Mouse (Mus musculus): ENCODE data around the gene H2al1j. TPM values are rescaled to one million over a fixed set of nuclear protein-coding genes. Genes with fewer than 3 reads are reported as not detected.
"Not testable (repeated sequence)": the region's sequence is repeated elsewhere in the genome, so short reads cannot be mapped to it uniquely, and the experiment has no call there.

The H2al1j gene
- total and polyA plus RNA-seq, 2 experiments = not detected

DNA sequence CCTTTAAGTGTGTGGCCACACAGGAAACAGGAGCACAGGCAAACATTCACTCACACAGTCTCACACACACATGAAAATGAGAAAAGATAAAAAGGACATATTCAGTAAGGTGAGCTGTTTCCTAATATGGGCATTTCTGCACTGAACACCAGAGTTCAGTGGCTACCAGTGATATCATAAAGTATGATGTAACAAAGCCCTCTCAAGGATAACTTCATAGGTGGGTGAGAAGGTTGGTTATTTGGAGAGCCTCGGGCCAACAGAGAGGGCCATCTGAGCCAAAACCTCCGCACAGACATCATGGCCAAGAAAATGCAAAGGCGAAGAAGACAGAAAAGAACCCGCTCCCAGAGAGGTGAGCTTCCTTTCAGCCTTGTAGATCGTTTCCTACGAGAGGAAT lies 12.8 kb upstream of the H2al1j start, which contains the start of gene H2al1f:
TSS of gene H2al1f (plus strand) at position 301 of the 400 bp plus-strand sequence.
- not testable (repeated sequence) for H3K4me3 ChIP-seq (ENCODE audit: insufficient read depth, low read depth, low read length); H3K27ac ChIP-seq (replicated peaks; ENCODE audit: insufficient read depth, low read depth, low read length); H3K79me2 ChIP-seq (ENCODE audit: control insufficient read depth, insufficient read depth, low read length); H3K36me3 ChIP-seq (ENCODE audit: control insufficient read depth, insufficient read depth, low read length); DNase-seq (ENCODE audit: extremely low read depth, low read depth, low spot score); H3K9ac ChIP-seq (ENCODE audit: low read depth, low read length); H3K4me1 ChIP-seq (ENCODE audit: control insufficient read depth, insufficient read depth, low read length); H3K27me3 ChIP-seq (ENCODE audit: control insufficient read depth, insufficient read depth, low read length)
- WGBS = no CpG with 5 or more reads among the region's 6 CpGs

DNA sequence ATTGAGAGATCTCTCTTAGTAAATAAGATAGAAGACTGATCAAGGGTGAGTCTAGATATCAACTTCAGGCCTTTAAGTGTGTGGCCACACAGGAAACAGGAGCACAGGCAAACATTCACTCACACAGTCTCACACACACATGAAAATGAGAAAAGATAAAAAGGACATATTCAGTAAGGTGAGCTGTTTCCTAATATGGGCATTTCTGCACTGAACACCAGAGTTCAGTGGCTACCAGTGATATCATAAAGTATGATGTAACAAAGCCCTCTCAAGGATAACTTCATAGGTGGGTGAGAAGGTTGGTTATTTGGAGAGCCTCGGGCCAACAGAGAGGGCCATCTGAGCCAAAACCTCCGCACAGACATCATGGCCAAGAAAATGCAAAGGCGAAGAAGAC lies 9.7 kb upstream of the H2al1j start, which contains the start of gene H2al1g:
TSS of gene H2al1g (plus strand) at position 301 of the 400 bp plus-strand sequence.
- H3K4me1 ChIP-seq (ENCODE audit: control insufficient read depth, insufficient read depth, low read length); H3K79me2 ChIP-seq (ENCODE audit: control insufficient read depth, insufficient read depth, low read length); H3K9ac ChIP-seq (ENCODE audit: low read depth, low read length); H3K4me3 ChIP-seq (ENCODE audit: insufficient read depth, low read depth, low read length); H3K27ac ChIP-seq (replicated peaks; ENCODE audit: insufficient read depth, low read depth, low read length); DNase-seq (ENCODE audit: extremely low read depth, low read depth, low spot score); H3K36me3 ChIP-seq (ENCODE audit: control insufficient read depth, insufficient read depth, low read length); H3K27me3 ChIP-seq (ENCODE audit: control insufficient read depth, insufficient read depth, low read length): not testable (repeated sequence)
- WGBS = no CpG with 5 or more reads among the region's 3 CpGs

DNA sequence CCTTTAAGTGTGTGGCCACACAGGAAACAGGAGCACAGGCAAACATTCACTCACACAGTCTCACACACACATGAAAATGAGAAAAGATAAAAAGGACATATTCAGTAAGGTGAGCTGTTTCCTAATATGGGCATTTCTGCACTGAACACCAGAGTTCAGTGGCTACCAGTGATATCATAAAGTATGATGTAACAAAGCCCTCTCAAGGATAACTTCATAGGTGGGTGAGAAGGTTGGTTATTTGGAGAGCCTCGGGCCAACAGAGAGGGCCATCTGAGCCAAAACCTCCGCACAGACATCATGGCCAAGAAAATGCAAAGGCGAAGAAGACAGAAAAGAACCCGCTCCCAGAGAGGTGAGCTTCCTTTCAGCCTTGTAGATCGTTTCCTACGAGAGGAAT lies 6.4 kb upstream of the H2al1j start, which contains the start of gene H2al1h:
TSS of gene H2al1h (plus strand) at position 301 of the 400 bp plus-strand sequence.
- H3K36me3 ChIP-seq (ENCODE audit: control insufficient read depth, insufficient read depth, low read length); DNase-seq (ENCODE audit: extremely low read depth, low read depth, low spot score); H3K4me3 ChIP-seq (ENCODE audit: insufficient read depth, low read depth, low read length); H3K4me1 ChIP-seq (ENCODE audit: control insufficient read depth, insufficient read depth, low read length); H3K27ac ChIP-seq (replicated peaks; ENCODE audit: insufficient read depth, low read depth, low read length); H3K79me2 ChIP-seq (ENCODE audit: control insufficient read depth, insufficient read depth, low read length); H3K9ac ChIP-seq (ENCODE audit: low read depth, low read length); H3K27me3 ChIP-seq (ENCODE audit: control insufficient read depth, insufficient read depth, low read length): not testable (repeated sequence)
- no CpG with 5 or more reads among the region's 6 CpGs for WGBS

DNA sequence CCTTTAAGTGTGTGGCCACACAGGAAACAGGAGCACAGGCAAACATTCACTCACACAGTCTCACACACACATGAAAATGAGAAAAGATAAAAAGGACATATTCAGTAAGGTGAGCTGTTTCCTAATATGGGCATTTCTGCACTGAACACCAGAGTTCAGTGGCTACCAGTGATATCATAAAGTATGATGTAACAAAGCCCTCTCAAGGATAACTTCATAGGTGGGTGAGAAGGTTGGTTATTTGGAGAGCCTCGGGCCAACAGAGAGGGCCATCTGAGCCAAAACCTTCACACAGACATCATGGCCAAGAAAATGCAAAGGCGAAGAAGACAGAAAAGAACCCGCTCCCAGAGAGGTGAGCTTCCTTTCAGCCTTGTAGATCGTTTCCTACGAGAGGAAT lies 3.3 kb upstream of the H2al1j start, which contains the start of gene H2al1i:
TSS of gene H2al1i (plus strand) at position 301 of the 400 bp plus-strand sequence.
- not testable (repeated sequence) for H3K4me3 ChIP-seq (ENCODE audit: insufficient read depth, low read depth, low read length); H3K27ac ChIP-seq (replicated peaks; ENCODE audit: insufficient read depth, low read depth, low read length); H3K27me3 ChIP-seq (ENCODE audit: control insufficient read depth, insufficient read depth, low read length); DNase-seq (ENCODE audit: extremely low read depth, low read depth, low spot score); H3K4me1 ChIP-seq (ENCODE audit: control insufficient read depth, insufficient read depth, low read length); H3K9ac ChIP-seq (ENCODE audit: low read depth, low read length); H3K79me2 ChIP-seq (ENCODE audit: control insufficient read depth, insufficient read depth, low read length); H3K36me3 ChIP-seq (ENCODE audit: control insufficient read depth, insufficient read depth, low read length)
- WGBS = no CpG with 5 or more reads among the region's 5 CpGs

DNA sequence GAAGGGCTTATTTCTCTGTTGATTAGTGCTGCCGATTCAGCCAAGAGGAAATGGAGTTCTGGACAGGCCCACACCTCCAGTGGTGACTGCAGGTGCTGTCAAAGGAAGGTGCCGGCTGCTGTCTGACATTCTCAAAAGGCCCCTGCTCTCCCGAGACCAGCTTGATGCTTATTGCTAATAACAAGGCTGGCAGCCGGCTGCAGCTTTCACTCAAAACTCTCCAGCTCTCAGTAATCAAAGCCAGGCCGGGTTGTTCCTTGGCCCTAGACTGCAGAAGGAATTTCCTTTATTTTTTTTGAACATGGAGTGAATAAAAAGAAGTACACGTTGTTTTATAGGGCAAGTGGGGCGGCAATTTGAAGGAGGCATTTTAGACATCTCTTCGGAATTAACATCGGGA lies 18.1 kb downstream of the H2al1j start:
- DNase-seq (ENCODE audit: extremely low read depth, low read depth, low spot score) = no peak
- 82% methylated on average over 9 of the region's 9 CpGs for WGBS
- H3K9ac ChIP-seq (ENCODE audit: low read depth, low read length) = no peak overlapping the region

DNA sequence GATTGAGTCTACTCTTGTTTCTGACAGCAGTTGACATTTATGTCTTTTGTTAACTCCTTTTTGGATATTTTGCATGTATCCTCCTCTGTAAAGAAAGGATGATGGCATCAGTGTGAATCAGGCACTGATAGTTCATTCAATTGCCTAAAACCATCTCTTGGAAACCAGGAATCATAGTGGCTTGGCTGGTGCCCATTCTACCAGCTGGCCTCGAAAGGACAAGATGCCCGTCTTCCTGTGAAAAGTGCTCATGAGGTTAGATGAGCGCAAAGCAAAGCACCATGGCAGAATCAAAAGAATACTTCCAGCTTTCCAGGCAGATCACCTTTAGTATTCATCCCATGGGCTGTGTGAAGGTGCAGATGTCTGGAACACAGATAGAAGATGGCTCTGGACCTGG lies 19.1 kb downstream of the H2al1j start:
- WGBS = 90% methylated on average over 3 of the region's 3 CpGs
- H3K27ac ChIP-seq (replicated peaks; ENCODE audit: insufficient read depth, low read depth, low read length) = no peak overlapping the region
- no peaks in the 10 kb centered on the region for H3K79me2 ChIP-seq (ENCODE audit: control insufficient read depth, insufficient read depth, low read length)
- H3K4me1 ChIP-seq (ENCODE audit: control insufficient read depth, insufficient read depth, low read length) = no peaks in the 10 kb centered on the region
- no peaks in the 10 kb centered on the region for H3K27me3 ChIP-seq (ENCODE audit: control insufficient read depth, insufficient read depth, low read length)
- H3K9ac ChIP-seq (ENCODE audit: low read depth, low read length) = no peak overlapping the region
- TF ChIP-seq CTCF (IDR thresholded peaks at IDR 0.05; ENCODE audit: low read depth, low read length) (no peak), POLR2A (IDR thresholded peaks at IDR 0.05; ENCODE audit: extremely low read depth, insufficient read depth, low read length) (no peak)
- no peaks in the 10 kb centered on the region for H3K36me3 ChIP-seq (ENCODE audit: control insufficient read depth, insufficient read depth, low read length)
- no peak for DNase-seq (ENCODE audit: extremely low read depth, low read depth, low spot score)
- no peak overlapping the region for H3K4me3 ChIP-seq (ENCODE audit: insufficient read depth, low read depth, low read length)

More for the DNA sequence above, 18.1 kb downstream of the H2al1j start:
- no peak overlapping the region for H3K4me3 ChIP-seq (ENCODE audit: insufficient read depth, low read depth, low read length)
- no peaks in the 10 kb centered on the region for H3K27me3 ChIP-seq (ENCODE audit: control insufficient read depth, insufficient read depth, low read length)
- TF ChIP-seq POLR2A (IDR thresholded peaks at IDR 0.05; ENCODE audit: extremely low read depth, insufficient read depth, low read length) (no peak), CTCF (IDR thresholded peaks at IDR 0.05; ENCODE audit: low read depth, low read length) (no peak)
- no peaks in the 10 kb centered on the region for H3K79me2 ChIP-seq (ENCODE audit: control insufficient read depth, insufficient read depth, low read length)
- H3K36me3 ChIP-seq (ENCODE audit: control insufficient read depth, insufficient read depth, low read length) = no peaks in the 10 kb centered on the region
- H3K4me1 ChIP-seq (ENCODE audit: control insufficient read depth, insufficient read depth, low read length) = no peaks in the 10 kb centered on the region
- no peak overlapping the region for H3K27ac ChIP-seq (replicated peaks; ENCODE audit: insufficient read depth, low read depth, low read length)

Data from liver, adult 2 months (tissue).